Mouse (Mus musculus) CH12.LX (cell line): ENCODE measurements around the gene Traf4. TPM values are rescaled to one million over a fixed set of nuclear protein-coding genes. Genes with fewer than 3 reads are reported as not detected.

ENCODE experiments used
- DNase-seq: peaks from one replicate; pipeline ENCODE4 v3.0.0-alpha.2; 2013; ENCODE audit errors: extremely low read depth
- H3K27ac ChIP-seq: 2 replicates; pipeline ENCODE4 v1.5.1; 2012; ENCODE audit warnings: low read depth, mild to moderate bottlenecking, control low read depth, moderate library complexity; ENCODE audit not compliant: insufficient read depth
- H3K27me3 ChIP-seq: replicated peaks from 2 replicates; pipeline ENCODE3; 2012; ENCODE audit warnings: inconsistent platforms
- H3K36me3 ChIP-seq, 2 experiments: replicated peaks in 1 of 2; 2 replicates each; pipeline versions ENCODE3 to v1.6.1; 2012; ENCODE audit warnings: inconsistent platforms in 1 of 2, low read length in 1 of 2, mild to moderate bottlenecking in 1 of 2, mixed read lengths in 1 of 2, moderate library complexity in 1 of 2; ENCODE audit not compliant: control insufficient read depth in 1 of 2, insufficient read depth in 1 of 2
- H3K4me1 ChIP-seq, 2 experiments: 2 replicates each; pipeline ENCODE4 v1.6.1; 2012; ENCODE audit warnings: inconsistent platforms in 1 of 2, moderate library complexity in 1 of 2; ENCODE audit not compliant: insufficient read depth in 2 of 2, control insufficient read depth in 1 of 2
- H3K4me2 ChIP-seq: 2 replicates; pipeline ENCODE4 v1.6.1; 2012; ENCODE audit warnings: low read depth, mild to moderate bottlenecking, control low read depth; ENCODE audit not compliant: poor library complexity, insufficient read depth, severe bottlenecking
- H3K4me3 ChIP-seq, 3 experiments: fragments of 150-350 bp in 1 of 3; sonication (generic) in 1 of 3; replicated peaks in 1 of 3; 2 replicates each; pipeline versions ENCODE3 to v1.5.1; 2011 to 2012; ENCODE audit warnings: low read depth in 2 of 3, low read length in 2 of 3, mild to moderate bottlenecking in 2 of 3, moderate library complexity in 2 of 3, control low read depth in 1 of 3, improper control_type of control experiment in 1 of 3, inconsistent platforms in 1 of 3, mixed read lengths in 1 of 3; ENCODE audit not compliant: poor library complexity in 1 of 3
- H3K79me2 ChIP-seq: replicated peaks from 2 replicates; pipeline ENCODE4 v1.6.1; 2012; ENCODE audit warnings: mild to moderate bottlenecking, moderate library complexity; ENCODE audit not compliant: control insufficient read depth, poor library complexity, insufficient read depth, severe bottlenecking; ENCODE audit errors: extremely low read depth
- H3K9ac ChIP-seq: 2 replicates; pipeline ENCODE4 v1.6.1; 2012; ENCODE audit warnings: low read depth, mild to moderate bottlenecking, control low read depth, moderate library complexity; ENCODE audit not compliant: insufficient read depth
- H3K9me3 ChIP-seq: replicated peaks from 2 replicates; pipeline ENCODE3; 2012; ENCODE audit warnings: low read length, inconsistent platforms, mixed read lengths
- CHD1 ChIP-seq: IDR thresholded peaks from 2 replicates; pipeline ENCODE4 v1.6.1; 2012; ENCODE audit warnings: low read depth, low read length, improper control_type of control experiment, inconsistent platforms
- CHD2 ChIP-seq: IDR thresholded peaks from 2 replicates; pipeline ENCODE4 v1.6.1; 2011; ENCODE audit warnings: low read length, improper control_type of control experiment
- CTCF ChIP-seq, 2 experiments: IDR thresholded peaks in 1 of 2; conservative IDR thresholded peaks in 1 of 2; 2 replicates each; pipeline ENCODE4 v1.5.1; 2011 to 2012; ENCODE audit warnings: low read depth in 2 of 2, low read length in 2 of 2, improper control_type of control experiment in 1 of 2, inconsistent platforms in 1 of 2, mild to moderate bottlenecking in 1 of 2, moderate library complexity in 1 of 2
- ETS1 ChIP-seq: conservative IDR thresholded peaks from 2 replicates; pipeline ENCODE4 v1.6.1; 2012; ENCODE audit warnings: low read depth, mild to moderate bottlenecking, inconsistent platforms, low read length, improper control_type of control experiment, moderate library complexity
- GABPA ChIP-seq: IDR thresholded peaks from 2 replicates; pipeline ENCODE4 v1.6.1; 2012; ENCODE audit warnings: low read depth, low read length, improper control_type of control experiment, inconsistent platforms; ENCODE audit not compliant: insufficient replicate concordance
- HCFC1 ChIP-seq: IDR thresholded peaks from 2 replicates; pipeline ENCODE4 v1.6.1; 2012; ENCODE audit warnings: low read depth, mild to moderate bottlenecking, inconsistent platforms, low read length, improper control_type of control experiment
- JUND ChIP-seq: conservative IDR thresholded peaks from 2 replicates; pipeline ENCODE4 v1.6.1; 2011; ENCODE audit warnings: low read depth, low read length, improper control_type of control experiment
- KAT2A ChIP-seq: IDR thresholded peaks from 2 replicates; pipeline ENCODE4 v1.6.1; 2012; ENCODE audit warnings: low read length, improper control_type of control experiment, inconsistent platforms; ENCODE audit not compliant: insufficient replicate concordance
- MXI1 ChIP-seq: IDR thresholded peaks from 2 replicates; pipeline ENCODE4 v1.6.1; 2011; ENCODE audit warnings: mild to moderate bottlenecking, low read depth, low read length, improper control_type of control experiment
- MYC ChIP-seq: IDR thresholded peaks from 2 replicates; pipeline ENCODE4 v1.6.1; 2011; ENCODE audit warnings: low read depth, mild to moderate bottlenecking, improper control_type of control experiment, low read length
- NELFE ChIP-seq: IDR thresholded peaks from 2 replicates; pipeline ENCODE4 v1.6.1; 2011; ENCODE audit warnings: low read depth, low read length, improper control_type of control experiment
- PAX5 ChIP-seq: IDR thresholded peaks from 2 replicates; pipeline ENCODE4 v1.6.1; 2012; ENCODE audit warnings: low read length, inconsistent platforms, mixed read lengths
- POLR2AphosphoS2 ChIP-seq: IDR thresholded peaks from 2 replicates; pipeline ENCODE4 v1.6.1; 2011; ENCODE audit warnings: low read depth, low read length, improper control_type of control experiment
- SIN3A ChIP-seq: IDR thresholded peaks from 2 replicates; pipeline ENCODE4 v1.6.1; 2012; ENCODE audit warnings: low read length, improper control_type of control experiment, inconsistent platforms
- SMC3 ChIP-seq: IDR thresholded peaks from 2 replicates; pipeline ENCODE4 v1.6.1; 2011; ENCODE audit warnings: low read depth, low read length, improper control_type of control experiment
- TBP ChIP-seq: conservative IDR thresholded peaks from 2 replicates; pipeline ENCODE4 v1.6.1; 2011; ENCODE audit warnings: low read depth, low read length, improper control_type of control experiment
- TCF12 ChIP-seq: IDR thresholded peaks from 2 replicates; pipeline ENCODE4 v1.6.1; 2014; ENCODE audit warnings: low read depth, mild to moderate bottlenecking, inconsistent platforms, low read length, improper control_type of control experiment
- USF2 ChIP-seq: conservative IDR thresholded peaks from 2 replicates; pipeline ENCODE4 v1.6.1; 2011; ENCODE audit warnings: low read depth, low read length, improper control_type of control experiment
- ZC3H11A ChIP-seq: IDR thresholded peaks from 2 replicates; pipeline ENCODE4 v1.6.1; 2012; ENCODE audit warnings: low read depth, mild to moderate bottlenecking, inconsistent platforms, low read length, improper control_type of control experiment
- ZKSCAN1 ChIP-seq: IDR thresholded peaks from 2 replicates; pipeline ENCODE4 v1.6.1; 2012; ENCODE audit warnings: low read depth, inconsistent platforms, low read length, improper control_type of control experiment, borderline replicate concordance
- dilution Hi-C: fragments of 300-500 bp; cut with MboI; formaldehyde crosslinking; loops from 2 replicates; pipeline ENCODE4 v1.14.3; 2020; ENCODE audit warnings: low sequenced_read_pairs; ENCODE audit not compliant: extremely low pct_unique_long_range_greater_than_20kb, extremely low pct_ligation_motif_present
- in situ Hi-C: fragments of 300-500 bp; cut with MboI; formaldehyde crosslinking; loops from 3 replicates; pipeline ENCODE4 v1.14.3; 2019; ENCODE audit warnings: low sequenced_read_pairs, low pct_ligation_motif_present, low pct_unique_long_range_greater_than_20kb, mixed read lengths
- polyA plus RNA-seq: library from polyadenylated mRNA; unstranded; fragments of >175 nt; gene quantifications from 2 replicates; pipeline ENCODE4 v1.2.1, GENCODE M21; 2012; ENCODE audit warnings: low read depth; ENCODE audit not compliant: insufficient read length
- total RNA-seq, 2 experiments: library from RNA; depleted of rRNA; stranded (reverse); fragments of 300-350 nt in 1 of 2; fragments of >200 nt in 1 of 2; gene quantifications; 2 replicates each; pipeline ENCODE4 v1.2.3; 2012 to 2014

Gene Traf4
- total and polyA plus RNA-seq, 3 experiments = 20.8 to 68.7 (median 55.9) TPM

GRCm38 (mm10) chr11:78189234-78190040, 24.0 kb upstream of the Traf4 start:
- H3K27me3 ChIP-seq = peaks cover 19% of the 10 kb centered on the region
- in situ Hi-C loops (loop anchor here (5.0 kb wide), 1 partner anchor 43 kb away; no protein-coding TSS in a partner anchor), dilution Hi-C loops (no loop called here)
- H3K4me3 ChIP-seq = no peak overlapping the region
- H3K36me3 ChIP-seq = no peaks in the 10 kb centered on the region
- no peak overlapping the region for H3K4me2 ChIP-seq
- peaks cover 0 to 3% of the 10 kb centered on the region in 2 experiments; a peak in 1 of 4 replicates for H3K4me1 ChIP-seq
- H3K9me3 ChIP-seq = peaks cover 12% of the 10 kb centered on the region
- H3K9ac ChIP-seq = no peak overlapping the region
- no peak overlapping the region for H3K27ac ChIP-seq
- no peaks in the 10 kb centered on the region for H3K79me2 ChIP-seq
- DNase-seq = no peak
- TF ChIP-seq CHD2 (no peak), KAT2A (no peak), CTCF (conservative IDR thresholded peaks at IDR 0.05 in 1 of 2, IDR thresholded peaks at IDR 0.05 in 1 of 2; ENCODE audit: low read depth in 2 of 2, low read length in 2 of 2) (no peak), GABPA (no peak), SMC3 (no peak), PAX5 (no peak), MXI1 (no peak), CHD1 (no peak), HCFC1 (no peak), ZKSCAN1 (no peak)

- in situ Hi-C loops (loop anchor here (5.0 kb wide), 1 partner anchor 44 kb away; no protein-coding TSS in a partner anchor), dilution Hi-C loops (no loop called here)
- no peak within 1 kb of the TSS for H3K4me3 ChIP-seq
- H3K36me3 ChIP-seq = no peaks in the 10 kb centered on the region
- no peak within 1 kb of the TSS for H3K9ac ChIP-seq
- H3K79me2 ChIP-seq = no peaks in the 10 kb centered on the region
- TF ChIP-seq POLR2AphosphoS2 = no peak
- TF ChIP-seq GABPA = no peak
- no peak for TF ChIP-seq ETS1
- no peak for TF ChIP-seq TCF12
- no peak for TF ChIP-seq ZC3H11A
- TF ChIP-seq USF2 = no peak
- no peak for TF ChIP-seq MYC
- TF ChIP-seq TBP = no peak
- no peak for TF ChIP-seq SIN3A
- TF ChIP-seq NELFE = no peak
- no peak for TF ChIP-seq JUND
- peaks cover 8% of the 10 kb centered on the region for H3K9me3 ChIP-seq
- no peak within 1 kb of the TSS for H3K27ac ChIP-seq
- no peak within 1 kb of the TSS for H3K4me2 ChIP-seq
- DNase-seq = no peak
- peaks cover 16% of the 10 kb centered on the region for H3K27me3 ChIP-seq
- H3K4me1 ChIP-seq = peaks cover 0 to 7% of the 10 kb centered on the region in 2 experiments; a peak in 1 of 4 replicates
These were observed 23.2 kb upstream of the Traf4 start, which contains the start of gene Rab34 for GRCm38 (mm10) chr11:78188331-78189233. TSS of gene Rab34 (plus strand) at chr11:78188430.
